8 mouse cellular contexts compared by ENCODE assay signal in genomic region chr5:34549135-34549482, GRCm38 (mm10). TPM values are rescaled to one million over a fixed set of nuclear protein-coding genes. Genes with fewer than 3 reads are reported as not detected.
DNase-seq lines count a peak whose midpoint lies in the region; ATAC-seq and TF ChIP-seq lines count a peak whose summit lies in the region.

No protein-coding gene starts in this region.

- peaks cover 6% of the 10 kb centered on the region; the same call in 1 of the 2 replicates for H3K36me3 ChIP-seq in E14TG2a.4 (ENCODE audit: insufficient read depth, low read length)
- peaks cover 22% of the 10 kb centered on the region for H3K36me3 ChIP-seq in forebrain, postnatal 0 days (ENCODE audit: insufficient read depth)
- peaks cover 14% of the 10 kb centered on the region for H3K36me3 ChIP-seq in liver, postnatal 0 days (replicated peaks; ENCODE audit: insufficient read depth, low read length)

- H3K4me3 ChIP-seq in gastrocnemius, adult 2 months: peak overlapping the region; percentile 96
- H3K4me3 ChIP-seq in E14TG2a.4 (replicated peaks; ENCODE audit: low read length): peak overlapping the region; percentile 87
- H3K4me3 ChIP-seq in forebrain, postnatal 0 days (ENCODE audit: low read depth, low read length): peak overlapping the region; percentile 76
- H3K4me3 ChIP-seq in liver, postnatal 0 days (ENCODE audit: low read depth, low read length): peak overlapping the region; percentile 75

- H3K9ac ChIP-seq in forebrain, postnatal 0 days: peak overlapping the region; percentile 98
- H3K9ac ChIP-seq in liver, postnatal 0 days (replicated peaks): peak overlapping the region; percentile 75

- H3K9me3 ChIP-seq in E14TG2a.4 (ENCODE audit: low read length): no peaks in the 10 kb centered on the region
- no peaks in the 10 kb centered on the region for H3K9me3 ChIP-seq in forebrain, postnatal 0 days (ENCODE audit: low read length)
- H3K9me3 ChIP-seq in liver, postnatal 0 days (ENCODE audit: low read length): no peaks in the 10 kb centered on the region

- no peak for ATAC-seq in forebrain, postnatal 0 days
- ATAC-seq in liver, postnatal 0 days: peak; percentile 6; the same call in 1 of the 2 replicates

- DNase-seq in gastrocnemius, adult 2 months: no peak
- DNase-seq in gastrocnemius, adult 8-10 months (ENCODE audit: low spot score in 2 of 2): no peak
- no peak for DNase-seq in forebrain, postnatal 0 days
- no peak for DNase-seq in liver, postnatal 0 days
- DNase-seq in embryo, embryonic 9.5 days (ENCODE audit: extremely low spot score): no peak
- DNase-seq in right cerebral cortex, postnatal 25 days: no peak
- no peak for DNase-seq in T-cell, adult 2 months (ENCODE audit: low spot score)

- WGBS in forebrain, postnatal 0 days: 15% methylated on average over 8 of the region's 8 CpGs
- WGBS in liver, postnatal 0 days (ENCODE audit: insufficient replicate concordance): 23% methylated on average over 8 of the region's 8 CpGs

- peak overlapping the region; percentile 66 for H3K4me2 ChIP-seq in forebrain, postnatal 0 days (ENCODE audit: low read depth)
- peak overlapping the region; percentile 94 for H3K4me2 ChIP-seq in liver, postnatal 0 days (ENCODE audit: low read depth, low read length)

- TF ChIP-seq EP300 in liver, postnatal 0 days (IDR thresholded peaks at IDR 0.05; ENCODE audit: low read depth): no peak

- no peak for TF ChIP-seq CTCF in gastrocnemius, adult 2 months (IDR thresholded peaks at IDR 0.05)
- TF ChIP-seq CTCF in E14TG2a.4 (conservative IDR thresholded peaks at IDR 0.05; ENCODE audit: low read length): no peak
- TF ChIP-seq CTCF in forebrain, postnatal 0 days (IDR thresholded peaks at IDR 0.05; ENCODE audit: low read depth): no peak
- TF ChIP-seq CTCF in liver, postnatal 0 days (IDR thresholded peaks at IDR 0.05; ENCODE audit: low read depth): no peak

- H3K27me3 ChIP-seq in E14TG2a.4 (ENCODE audit: insufficient read depth, low read length): peaks cover 49% of the 10 kb centered on the region
- H3K27me3 ChIP-seq in forebrain, postnatal 0 days (ENCODE audit: insufficient read depth, low read length): no peaks in the 10 kb centered on the region
- no peaks in the 10 kb centered on the region for H3K27me3 ChIP-seq in liver, postnatal 0 days (ENCODE audit: insufficient read depth, low read length)

- peak overlapping the region; percentile 78 for H3K27ac ChIP-seq in gastrocnemius, adult 2 months
- peak overlapping the region; percentile 84 for H3K27ac ChIP-seq in forebrain, postnatal 0 days (ENCODE audit: low read depth, low read length)
- H3K27ac ChIP-seq in liver, postnatal 0 days (ENCODE audit: low read depth): no peak overlapping the region

- H3K4me1 ChIP-seq in E14TG2a.4 (replicated peaks; ENCODE audit: low read depth, low read length): peaks cover 18% of the 10 kb centered on the region
- peaks cover 14% of the 10 kb centered on the region for H3K4me1 ChIP-seq in forebrain, postnatal 0 days (ENCODE audit: insufficient read depth)
- peaks cover 19% of the 10 kb centered on the region for H3K4me1 ChIP-seq in liver, postnatal 0 days (ENCODE audit: insufficient read depth)

- intact Hi-C loops in gastrocnemius, adult 2 months (cut with DNase I): no loop called here

RNA-seq across cellular contexts. Expression of gene Sh3bp2, which starts 23.5 kb away (rescaled TPM):
- total RNA-seq in gastrocnemius, adult 2 months (2021): 1 to 10 TPM in 1 of 2 experiments, under 1 TPM in 1; 0.98 to 7.7 TPM
- total RNA-seq in gastrocnemius, adult 8-10 months (2022): 1 to 10 TPM in 3 of 4 experiments, under 1 TPM in 1; 0.59 to 2.7 (median 1.4) TPM
- total RNA-seq in forebrain, postnatal 0 days (2014; rRNA removed): 37.6 and 43.7 TPM in 2 replicates
- polyA plus RNA-seq in forebrain, postnatal 0 days (2015; fragmentation: Nextera tagmentation; extraction: Ambion mirVana): 21.5 and 21.8 TPM in 2 replicates
- polyA plus RNA-seq in liver, postnatal 0 days (2015; fragmentation: Nextera tagmentation; extraction: Ambion mirVana): 7.7 and 9.8 TPM in 2 replicates

RNA-seq across cellular contexts. Expression of gene Add1, which starts 24.4 kb away (rescaled TPM):
- 10 to 100 TPM; 72.3 to 74.9 TPM for total RNA-seq in gastrocnemius, adult 2 months (2021)
- 10 to 100 TPM; 59.0 to 71.9 (median 66.0) TPM for total RNA-seq in gastrocnemius, adult 8-10 months (2022)
- total RNA-seq in forebrain, postnatal 0 days (2014; rRNA removed): 270 and 334 TPM in 2 replicates
- polyA plus RNA-seq in forebrain, postnatal 0 days (2015; fragmentation: Nextera tagmentation; extraction: Ambion mirVana): 165 and 175 TPM in 2 replicates
- polyA plus RNA-seq in liver, postnatal 0 days (2015; fragmentation: Nextera tagmentation; extraction: Ambion mirVana): 52.0 and 54.8 TPM in 2 replicates

RNA-seq across cellular contexts. Expression of gene Tnip2, which starts 35.3 kb away (rescaled TPM):
- 1 to 10 TPM; 2.3 to 3.0 TPM for total RNA-seq in gastrocnemius, adult 2 months (2021)
- total RNA-seq in gastrocnemius, adult 8-10 months (2022): 1 to 10 TPM; 1.7 to 4.0 (median 2.6) TPM
- 7.2 and 9.7 TPM in 2 replicates for total RNA-seq in forebrain, postnatal 0 days (2014; rRNA removed)
- polyA plus RNA-seq in forebrain, postnatal 0 days (2015; fragmentation: Nextera tagmentation; extraction: Ambion mirVana): 4.9 and 9.4 TPM in 2 replicates
- 5.3 and 5.5 TPM in 2 replicates for polyA plus RNA-seq in liver, postnatal 0 days (2015; fragmentation: Nextera tagmentation; extraction: Ambion mirVana)
